Mouse (Mus musculus) hindbrain, embryonic 10.5 days (tissue): ENCODE results near the gene Frmd5. TPM values are rescaled to one million over a fixed set of nuclear protein-coding genes. Genes with fewer than 3 reads are reported as not detected.

Source experiments
- DNase-seq: peaks from one replicate; pipeline ENCODE4 v3.0.0-alpha.2; 2017; ENCODE audit warnings: low spot score
- H3K27ac ChIP-seq: fragments of 300-500 bp; sonication (generic); 2 replicates; pipeline ENCODE4 v1.5.1; 2016; ENCODE audit warnings: mild to moderate bottlenecking, moderate library complexity
- H3K27me3 ChIP-seq: fragments of 300-500 bp; sonication (generic); 2 replicates; pipeline ENCODE4 v1.6.1; 2016; ENCODE audit warnings: mild to moderate bottlenecking; ENCODE audit not compliant: poor library complexity, insufficient read depth, severe bottlenecking
- H3K36me3 ChIP-seq: fragments of 300-500 bp; sonication (generic); 2 replicates; pipeline ENCODE4 v1.6.1; 2016; ENCODE audit warnings: mild to moderate bottlenecking, moderate library complexity
- H3K4me1 ChIP-seq: fragments of 300-500 bp; sonication (generic); replicated peaks from 2 replicates; pipeline ENCODE4 v1.6.1; 2016; ENCODE audit warnings: mild to moderate bottlenecking
- H3K4me3 ChIP-seq: fragments of 300-500 bp; sonication (generic); 2 replicates; pipeline ENCODE4 v1.5.1; 2016; ENCODE audit warnings: mild to moderate bottlenecking, moderate library complexity
- H3K9me3 ChIP-seq: fragments of 300-500 bp; sonication (generic); 2 replicates; pipeline ENCODE4 v1.6.1; 2016; ENCODE audit warnings: mild to moderate bottlenecking, moderate library complexity
- WGBS: fragments of 180-500 bp; shearing (Covaris S2); methylation state at CpG from one replicate; pipeline ENCODE4 v1.1.7; 2016; 5-methylcytosine and 5-hydroxymethylcytosine counted together
- polyA plus RNA-seq: library from polyadenylated mRNA; unstranded; fragments of >200 nt; fragmentation: Nextera tagmentation; extraction: Ambion mirVana; gene quantifications from 2 replicates; pipeline ENCODE4 v1.2.1, GENCODE M21; 2016

Gene Frmd5
- polyA plus RNA-seq, 1 experiment from 2014 or later, result 15.3 TPM

DNA sequence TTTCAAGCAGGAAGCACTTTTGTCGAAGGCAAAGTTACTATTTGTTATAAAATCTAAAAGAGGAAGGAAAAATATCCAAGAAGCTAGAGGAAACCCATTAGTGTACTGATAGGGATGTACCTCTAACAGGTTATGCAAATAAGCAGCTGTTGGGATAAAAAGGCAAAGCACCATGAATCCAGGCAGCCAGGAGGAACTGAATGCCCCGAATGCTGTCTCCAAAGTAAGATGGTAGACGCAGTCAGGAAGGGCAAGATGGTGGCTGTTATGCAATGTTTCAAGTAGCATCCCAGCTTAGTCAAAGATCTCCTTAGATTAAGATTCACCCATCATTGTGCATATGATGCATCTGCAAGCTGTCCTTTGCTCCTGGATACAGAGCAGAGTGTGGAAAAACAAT lies 2.2 kb upstream of the Frmd5 start:
- Histone ChIP-seq H3K9me3 (no peaks in the 10 kb centered on the region), H3K36me3 (no peaks in the 10 kb centered on the region), H3K4me1 (peaks cover 26% of the 10 kb centered on the region), H3K27ac (no peak overlapping the region), H3K4me3 (no peak overlapping the region), H3K27me3 (peaks cover 34% of the 10 kb centered on the region)
- 82% methylated on average over 3 of the region's 3 CpGs for WGBS
- no peak for DNase-seq

DNA sequence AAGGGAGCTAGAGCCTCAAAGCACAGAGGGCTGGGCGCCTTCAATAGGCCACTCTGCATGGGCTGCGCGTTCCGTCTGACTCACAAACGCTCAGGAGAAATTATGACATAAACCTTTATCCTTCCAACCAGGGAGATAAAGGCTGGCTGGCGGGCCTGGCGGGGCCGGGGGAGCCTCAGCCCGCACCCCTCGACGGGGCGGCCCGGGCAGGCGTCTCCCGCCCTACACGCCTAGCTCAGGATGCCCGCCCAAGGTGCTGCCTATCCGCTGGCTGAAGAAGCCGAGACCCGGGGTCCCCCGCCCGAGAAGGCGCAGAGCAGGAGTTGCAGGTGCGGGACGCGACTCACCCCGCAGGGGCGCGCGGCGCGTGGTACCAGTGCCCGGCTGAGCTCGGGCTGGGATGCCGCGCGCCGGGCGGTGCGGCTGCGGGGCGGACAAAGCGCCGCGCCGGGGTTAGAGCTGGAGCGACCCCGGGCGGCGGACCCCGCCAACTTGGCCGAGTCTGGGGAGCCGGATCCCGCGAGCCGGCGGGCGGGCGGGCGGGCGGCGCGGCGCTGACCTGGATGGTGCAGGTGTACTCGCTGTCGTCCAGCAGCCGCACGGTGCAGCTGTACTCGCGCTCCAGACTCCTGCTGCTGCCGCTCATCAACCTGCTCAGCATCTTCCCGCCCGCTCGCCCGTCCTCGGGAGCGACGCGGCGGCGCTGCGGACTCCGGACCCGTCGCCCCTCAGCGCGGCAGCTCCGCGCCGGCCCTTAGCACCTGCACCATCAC lies 530 bp downstream of the Frmd5 start:
- Histone ChIP-seq H3K4me3 (peak overlapping the region; percentile 86), H3K36me3 (no peaks in the 10 kb centered on the region), H3K27ac (peak overlapping the region; percentile 94), H3K9me3 (no peaks in the 10 kb centered on the region), H3K27me3 (peaks cover 34% of the 10 kb centered on the region), H3K4me1 (peaks cover 36% of the 10 kb centered on the region)
- DNase-seq, result no peak
- WGBS, result under 1% methylated on average over 90 of the region's 90 CpGs

DNA sequence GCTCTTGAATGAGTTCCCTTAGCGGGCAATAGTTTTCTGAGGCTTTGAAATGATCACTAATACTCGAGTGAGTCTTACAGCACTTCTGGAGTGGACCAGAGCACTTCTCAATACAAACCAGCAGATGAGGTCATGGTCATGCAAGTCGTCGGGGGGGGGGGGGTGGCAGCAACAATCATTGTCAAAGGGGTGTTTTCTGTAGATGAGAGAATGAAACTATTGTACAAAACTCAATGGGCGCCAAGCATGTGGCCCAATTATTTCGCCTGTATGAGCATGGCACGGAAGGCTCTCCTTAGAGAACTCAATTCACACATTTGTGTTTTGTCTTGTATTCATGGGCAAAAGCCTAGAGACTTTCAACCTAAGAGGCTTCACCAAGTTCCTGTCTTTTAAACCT lies 7.8 kb downstream of the Frmd5 start:
- Histone ChIP-seq H3K4me1 (peaks cover 10% of the 10 kb centered on the region), H3K9me3 (0 out of 2 replicates have a peak, but pooled peaks cover 7% of the 10 kb centered on the region), H3K4me3 (no peak overlapping the region), H3K27me3 (no peaks in the 10 kb centered on the region), H3K36me3 (peaks cover 4% of the 10 kb centered on the region; the same call in 1 of the 2 replicates), H3K27ac (no peak overlapping the region)
- no peak for DNase-seq
- 80% methylated on average over 7 of the region's 7 CpGs for WGBS

DNA sequence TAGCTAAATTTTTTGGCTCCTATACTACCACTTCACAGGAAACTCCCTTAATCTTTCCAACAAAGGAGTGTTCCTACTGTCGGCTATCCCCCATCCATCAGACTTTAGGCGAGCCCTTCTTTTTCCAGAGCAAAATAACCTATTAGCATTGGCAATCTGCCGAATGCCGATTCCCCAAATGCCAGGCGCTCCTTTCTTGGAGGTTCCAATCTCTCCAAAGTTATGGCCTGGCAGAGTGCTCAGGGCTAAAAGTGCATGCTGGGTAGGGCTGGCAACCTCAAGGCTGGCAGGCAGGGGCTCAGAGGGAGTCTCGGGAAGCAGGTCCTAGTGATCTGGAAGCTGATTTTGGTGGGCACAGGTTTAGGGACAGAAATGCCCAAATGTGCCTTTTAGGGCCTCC lies 10.9 kb downstream of the Frmd5 start:
- DNase-seq, result no peak
- Histone ChIP-seq H3K4me1 (no peaks in the 10 kb centered on the region), H3K9me3 (0 out of 2 replicates have a peak, but pooled peaks cover 7% of the 10 kb centered on the region), H3K4me3 (no peak overlapping the region), H3K27me3 (no peaks in the 10 kb centered on the region), H3K27ac (no peak overlapping the region), H3K36me3 (peaks cover 4% of the 10 kb centered on the region; the same call in 1 of the 2 replicates)
- 92% methylated on average over 6 of the region's 6 CpGs for WGBS

DNA sequence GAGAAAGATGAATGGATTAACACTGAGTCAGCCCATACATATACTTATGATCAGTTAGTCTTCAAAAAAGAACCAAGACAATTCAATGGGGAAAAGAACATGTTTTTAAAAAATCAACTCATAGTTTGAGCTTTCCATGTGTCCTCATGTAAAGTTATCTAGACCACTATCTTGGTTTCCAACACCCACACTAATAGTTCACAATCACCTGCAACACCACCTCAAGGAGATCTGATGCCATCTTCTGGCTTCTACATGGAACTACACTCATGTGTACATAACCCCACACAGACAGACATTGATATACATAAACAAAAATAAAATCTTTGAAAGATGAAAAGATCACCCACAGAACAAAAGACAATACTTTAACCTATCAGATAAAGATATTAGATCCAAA lies 17.1 kb downstream of the Frmd5 start:
- DNase-seq, result no peak
- H3K9me3 ChIP-seq, result 0 out of 2 replicates have a peak, but pooled peaks cover 6% of the 10 kb centered on the region
- no peak overlapping the region for H3K27ac ChIP-seq
- H3K4me3 ChIP-seq, result no peak overlapping the region
- peaks cover 9% of the 10 kb centered on the region for H3K36me3 ChIP-seq
- H3K27me3 ChIP-seq, result no peaks in the 10 kb centered on the region
- peaks cover 14% of the 10 kb centered on the region; the same call in 1 of the 2 replicates for H3K4me1 ChIP-seq

DNA sequence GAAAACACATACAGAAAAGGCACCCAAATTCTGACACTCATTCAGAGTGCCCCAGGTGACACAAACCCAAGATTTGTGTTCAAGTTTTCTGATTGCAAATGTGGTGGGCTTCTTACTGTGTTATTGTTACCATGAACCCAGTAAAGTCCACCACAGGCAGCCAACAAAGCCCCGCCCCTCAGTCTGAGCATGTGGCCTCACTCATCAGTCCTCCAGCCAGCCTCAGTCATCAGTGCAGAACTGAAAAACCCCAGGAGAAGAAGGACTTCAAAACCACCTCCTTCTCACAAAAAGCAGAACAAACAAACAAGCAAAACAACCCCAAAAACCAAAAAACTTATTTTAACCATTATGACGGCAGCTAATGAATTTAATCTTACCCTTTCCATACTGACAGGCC lies 18.5 kb downstream of the Frmd5 start:
- H3K36me3 ChIP-seq, result peaks cover 9% of the 10 kb centered on the region
- WGBS, result 88% methylated on average over 2 of the region's 2 CpGs
- peaks cover 14% of the 10 kb centered on the region for H3K4me1 ChIP-seq
- no peak overlapping the region for H3K27ac ChIP-seq
- H3K4me3 ChIP-seq, result no peak overlapping the region
- 0 out of 2 replicates have a peak, but pooled peaks cover 4% of the 10 kb centered on the region for H3K9me3 ChIP-seq
- H3K27me3 ChIP-seq, result no peaks in the 10 kb centered on the region
- no peak for DNase-seq

DNA sequence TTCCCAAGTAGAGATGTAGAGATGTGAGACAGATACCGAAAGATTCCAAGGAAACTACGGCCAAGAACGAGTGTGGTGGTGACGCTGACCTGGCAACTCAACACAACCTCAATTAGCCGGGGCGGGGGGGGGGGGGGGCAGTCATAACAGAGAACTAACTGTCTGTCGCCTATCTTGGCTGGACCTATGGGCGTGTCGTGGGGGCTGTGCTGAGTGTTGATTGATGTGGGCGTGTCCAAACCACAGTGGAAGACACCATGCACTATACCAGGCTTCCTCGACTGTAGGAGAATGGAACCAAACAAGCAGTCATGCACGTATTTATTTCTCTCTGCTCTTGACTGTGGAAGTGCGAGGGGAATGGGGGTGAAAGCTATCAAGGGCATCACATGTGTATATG lies 19.1 kb downstream of the Frmd5 start:
- DNase-seq, result peak; percentile 16
- Histone ChIP-seq H3K27me3 (no peaks in the 10 kb centered on the region), H3K9me3 (0 out of 2 replicates have a peak, but pooled peaks cover 4% of the 10 kb centered on the region), H3K4me3 (no peak overlapping the region), H3K27ac (no peak overlapping the region), H3K36me3 (peaks cover 9% of the 10 kb centered on the region), H3K4me1 (peaks cover 15% of the 10 kb centered on the region)
- WGBS, result 61% methylated on average over 13 of the region's 13 CpGs

DNA sequence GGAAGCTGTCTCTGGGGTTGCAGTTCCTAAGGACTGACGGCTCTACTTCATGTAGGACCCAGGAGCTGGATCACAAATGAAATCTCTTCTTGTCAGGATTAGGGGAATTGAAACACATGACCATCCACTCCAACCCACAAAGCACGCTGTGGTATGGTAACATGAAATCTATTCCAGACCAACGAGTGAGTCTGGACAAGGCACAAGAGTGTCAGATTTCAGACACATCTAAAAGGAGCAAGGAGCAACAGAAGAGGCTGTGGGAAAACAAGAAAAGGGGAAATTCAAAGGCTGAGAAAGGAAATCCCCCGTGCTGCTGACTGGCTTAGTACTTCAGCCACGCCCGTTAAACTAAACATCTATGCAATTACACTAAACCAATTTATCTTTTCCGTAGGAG lies 19.6 kb downstream of the Frmd5 start:
- Histone ChIP-seq H3K27me3 (no peaks in the 10 kb centered on the region), H3K27ac (no peak overlapping the region), H3K36me3 (peaks cover 9% of the 10 kb centered on the region), H3K4me3 (no peak overlapping the region), H3K4me1 (peaks cover 19% of the 10 kb centered on the region), H3K9me3 (0 out of 2 replicates have a peak, but pooled peaks cover 4% of the 10 kb centered on the region)
- no peak for DNase-seq
- 63% methylated on average over 7 of the region's 7 CpGs for WGBS

DNA sequence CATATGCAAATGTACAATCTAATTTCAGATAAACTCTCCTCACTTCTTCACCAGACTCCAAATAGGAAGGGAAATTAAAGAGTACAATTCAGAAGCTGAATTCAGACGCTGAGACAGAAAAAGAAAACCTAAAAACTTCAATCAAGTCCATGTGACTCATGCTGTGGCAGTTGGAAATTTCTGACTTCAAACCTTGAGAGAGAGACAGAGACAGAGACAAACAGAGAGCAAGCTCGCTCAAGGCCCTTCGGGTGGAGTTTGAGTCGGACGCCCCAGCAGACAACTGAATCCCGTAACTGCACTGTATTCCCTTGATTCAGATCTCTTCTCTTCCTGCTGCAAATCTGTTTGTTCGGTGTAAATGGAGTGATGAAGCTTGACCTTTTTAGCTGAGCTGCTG lies 30.7 kb downstream of the Frmd5 start:
- no peaks in the 10 kb centered on the region for H3K36me3 ChIP-seq
- 89% methylated on average over 7 of the region's 7 CpGs for WGBS
- H3K4me3 ChIP-seq, result no peak overlapping the region
- peaks cover 6% of the 10 kb centered on the region; the same call in 1 of the 2 replicates for H3K4me1 ChIP-seq
- no peak for DNase-seq
- H3K27ac ChIP-seq, result no peak overlapping the region
- no peaks in the 10 kb centered on the region for H3K9me3 ChIP-seq
- no peaks in the 10 kb centered on the region for H3K27me3 ChIP-seq

DNA sequence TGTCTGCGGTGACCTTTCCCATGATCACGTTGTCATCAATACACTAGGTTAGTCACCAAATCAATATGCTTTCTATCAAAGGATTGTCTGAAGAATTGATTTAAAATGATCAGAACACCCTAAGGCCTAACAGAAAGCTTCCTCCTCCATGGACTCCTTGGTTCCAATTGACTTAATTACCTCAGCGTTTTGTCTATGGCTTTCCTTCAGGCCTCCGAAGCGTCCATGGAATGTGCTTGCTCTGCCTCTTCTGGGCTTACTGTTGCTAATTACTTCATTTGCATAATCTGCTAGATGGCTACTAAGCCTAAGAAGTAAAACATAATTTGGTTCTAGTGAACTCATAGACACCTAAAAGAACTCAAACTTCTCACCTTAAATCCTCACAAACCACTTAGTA lies 42.0 kb downstream of the Frmd5 start:
- Histone ChIP-seq H3K4me1 (no peaks in the 10 kb centered on the region), H3K9me3 (peaks cover 9% of the 10 kb centered on the region), H3K27me3 (no peaks in the 10 kb centered on the region), H3K27ac (no peak overlapping the region), H3K36me3 (peaks cover 7% of the 10 kb centered on the region), H3K4me3 (no peak overlapping the region)
- 77% methylated on average over 5 of the region's 5 CpGs for WGBS
- DNase-seq, result no peak

DNA sequence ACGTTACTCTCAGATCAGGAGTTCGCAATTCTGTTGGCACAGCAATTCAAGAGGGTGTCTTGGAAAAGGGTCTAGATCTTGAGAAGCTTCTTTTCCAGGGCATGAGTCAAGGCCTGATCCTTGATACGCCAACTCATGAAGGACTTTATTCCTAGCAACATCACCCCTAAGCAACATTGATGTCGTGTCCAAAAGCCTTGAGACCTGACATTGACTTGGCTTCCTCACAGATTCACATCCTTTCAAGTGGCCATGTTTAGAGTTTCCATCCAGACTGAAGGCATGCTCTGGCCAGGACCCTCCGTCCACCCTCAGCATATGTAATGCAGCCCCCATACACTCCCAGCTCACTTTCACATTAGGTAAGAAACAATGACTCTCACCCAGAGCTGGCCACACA lies 45.0 kb downstream of the Frmd5 start:
- Histone ChIP-seq H3K27ac (no peak overlapping the region), H3K27me3 (no peaks in the 10 kb centered on the region), H3K36me3 (no peaks in the 10 kb centered on the region), H3K4me1 (no peaks in the 10 kb centered on the region), H3K4me3 (no peak overlapping the region), H3K9me3 (no peaks in the 10 kb centered on the region)
- no peak for DNase-seq
- WGBS, result 95% methylated on average over 5 of the region's 5 CpGs

DNA sequence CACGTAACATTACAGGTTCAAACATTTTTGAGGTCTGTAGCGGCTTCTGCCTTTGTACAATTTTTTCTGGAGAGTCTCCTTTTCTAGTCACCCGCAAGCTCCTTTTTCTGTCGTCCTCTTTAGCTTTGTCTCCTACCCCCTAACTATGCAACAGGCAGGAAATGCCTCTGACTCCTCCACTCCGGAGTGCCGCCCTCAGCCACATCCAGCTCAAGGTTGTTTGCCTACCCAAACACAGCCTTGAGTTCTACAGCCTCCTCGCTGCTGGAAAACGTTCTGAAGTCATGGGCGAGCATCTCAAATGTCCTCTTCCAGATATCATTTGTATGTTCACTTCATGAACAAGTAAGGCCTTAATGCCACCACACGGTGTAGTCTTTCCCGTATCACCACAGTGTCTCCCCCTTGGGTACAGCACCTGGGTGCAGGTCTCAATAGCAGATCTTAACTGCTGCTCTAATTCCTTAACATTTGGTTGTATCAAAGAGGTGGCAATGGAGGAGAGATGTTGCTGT lies 45.5 kb downstream of the Frmd5 start:
- no peaks in the 10 kb centered on the region for H3K27me3 ChIP-seq
- no peaks in the 10 kb centered on the region for H3K9me3 ChIP-seq
- 90% methylated on average over 11 of the region's 11 CpGs for WGBS
- H3K36me3 ChIP-seq, result no peaks in the 10 kb centered on the region
- H3K4me3 ChIP-seq, result no peak overlapping the region
- no peaks in the 10 kb centered on the region for H3K4me1 ChIP-seq
- H3K27ac ChIP-seq, result no peak overlapping the region
- DNase-seq, result no peak

DNA sequence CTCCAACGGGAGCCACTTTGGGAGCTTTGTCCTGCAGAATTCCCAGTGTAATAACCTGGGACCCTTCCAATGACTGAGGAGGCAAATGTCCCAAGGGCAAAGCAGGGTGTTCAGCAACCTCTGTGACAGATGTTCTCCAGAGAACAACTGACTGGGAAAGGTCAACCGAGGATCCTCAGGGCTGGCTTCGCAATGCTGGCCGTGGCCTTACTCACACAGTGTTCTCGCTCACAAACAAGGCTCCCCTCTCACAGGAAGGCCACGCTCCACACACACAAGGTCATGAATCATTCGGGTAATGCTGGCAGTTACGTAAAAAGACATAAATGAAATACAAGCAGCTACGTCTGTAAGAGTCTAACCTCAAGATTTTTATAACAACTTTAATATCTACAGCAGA lies 46.2 kb downstream of the Frmd5 start:
- no peak for DNase-seq
- 89% methylated on average over 9 of the region's 9 CpGs for WGBS
- no peak overlapping the region for H3K27ac ChIP-seq

More for the DNA sequence above, 46.2 kb downstream of the Frmd5 start:
- no peaks in the 10 kb centered on the region for H3K9me3 ChIP-seq
- H3K4me1 ChIP-seq, result peaks cover 4% of the 10 kb centered on the region
- no peaks in the 10 kb centered on the region for H3K36me3 ChIP-seq
- no peak overlapping the region for H3K4me3 ChIP-seq
- no peaks in the 10 kb centered on the region for H3K27me3 ChIP-seq
